Mouse (Mus musculus): ENCODE measurements at regions not wholly inside any gene's neighbourhood (a gene's known extent, or its start where the extent isn't known, plus 50 kb on each side); places are given as distances from the start of the nearest gene placed in this dataset.

DNA sequence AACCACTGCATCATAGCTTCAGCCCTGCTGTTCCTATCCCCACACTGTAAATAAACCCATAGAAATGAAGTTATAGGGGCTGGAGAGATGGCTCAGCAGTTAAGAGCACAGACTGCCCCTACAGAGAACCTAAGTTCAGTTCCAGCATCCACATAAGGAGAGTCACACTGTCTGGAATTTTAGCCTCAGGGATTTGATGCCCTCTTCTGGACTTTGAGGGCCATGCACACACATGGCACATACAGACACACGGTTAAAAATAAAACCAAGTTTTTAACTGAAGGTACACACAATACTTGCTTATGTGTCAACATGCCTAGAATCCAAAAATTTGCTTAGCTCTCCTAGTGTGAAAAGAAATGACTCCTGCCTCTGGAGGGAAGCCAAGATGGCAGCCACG, 61.1 kb upstream of the Bnip2 start:
- no peak overlapping the region for H3K9ac ChIP-seq (ENCODE audit: low read length)
- no peak overlapping the region for H3K4me3 ChIP-seq (ENCODE audit: control insufficient read depth in 1 of 2, insufficient read depth in 1 of 2, low read depth in 1 of 2, low read length in 2 of 2)
- no peak for ATAC-seq (ENCODE audit: insufficient number of reproducible peaks, insufficient read depth, low FRiP score, low read depth)
- no peaks in the 10 kb centered on the region for H3K9me3 ChIP-seq (ENCODE audit: control insufficient read depth, low read length)
- H3K27me3 ChIP-seq (ENCODE audit: control insufficient read depth, insufficient read depth, low read length), result no peaks in the 10 kb centered on the region
- H3K4me2 ChIP-seq (ENCODE audit: low read length), result no peak overlapping the region
- H3K36me3 ChIP-seq (ENCODE audit: control insufficient read depth, insufficient read depth, low read length), result no peaks in the 10 kb centered on the region
- no peak overlapping the region for H3K27ac ChIP-seq (replicated peaks in 1 of 2; ENCODE audit: control insufficient read depth in 1 of 2, insufficient read depth in 1 of 2, low read depth in 2 of 2, low read length in 2 of 2)
- WGBS, result 72% methylated on average over 2 of the region's 2 CpGs
- no peaks in the 10 kb centered on the region for H3K4me1 ChIP-seq (ENCODE audit: control insufficient read depth in 2 of 2, insufficient read depth in 2 of 2, low read length in 2 of 2)

DNA sequence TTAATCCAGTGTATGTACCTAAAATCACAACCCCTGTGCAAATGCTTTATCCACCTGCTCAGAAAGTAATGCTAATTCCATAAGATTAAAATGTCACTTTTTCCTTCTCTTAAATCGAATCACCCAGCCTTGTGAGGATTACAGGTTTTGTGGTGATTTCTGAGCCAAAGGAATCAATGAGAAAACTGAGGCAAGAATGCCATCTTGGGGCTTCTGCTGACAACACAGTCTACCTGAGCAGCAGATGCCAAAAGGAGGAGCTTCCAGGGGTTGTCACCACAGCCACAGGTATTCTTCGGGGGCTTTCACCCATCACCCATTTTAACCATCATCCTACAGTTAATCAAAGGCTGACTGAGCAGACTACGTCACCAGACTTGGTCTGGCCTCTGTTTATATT, 51.4 kb upstream of the Bnip2 start:
- H3K27me3 ChIP-seq (ENCODE audit: control insufficient read depth, insufficient read depth, low read length), result no peaks in the 10 kb centered on the region
- 73% methylated on average over 3 of the region's 3 CpGs for WGBS
- H3K4me2 ChIP-seq (ENCODE audit: low read length), result no peak overlapping the region

More for the DNA sequence above, 51.4 kb upstream of the Bnip2 start:
- Histone ChIP-seq H3K27ac (replicated peaks in 1 of 2; ENCODE audit: control insufficient read depth in 1 of 2, insufficient read depth in 1 of 2, low read depth in 2 of 2, low read length in 2 of 2) (no peak overlapping the region), H3K4me1 (ENCODE audit: control insufficient read depth in 2 of 2, insufficient read depth in 2 of 2, low read length in 2 of 2) (no peaks in the 10 kb centered on the region), H3K9ac (ENCODE audit: low read length) (no peak overlapping the region), H3K4me3 (ENCODE audit: control insufficient read depth in 1 of 2, insufficient read depth in 1 of 2, low read depth in 1 of 2, low read length in 2 of 2) (no peak overlapping the region), H3K36me3 (ENCODE audit: control insufficient read depth, insufficient read depth, low read length) (no peaks in the 10 kb centered on the region), H3K9me3 (ENCODE audit: control insufficient read depth, low read length) (no peaks in the 10 kb centered on the region)
- no peak for ATAC-seq (ENCODE audit: insufficient number of reproducible peaks, insufficient read depth, low FRiP score, low read depth)
